Mouse (Mus musculus) erythroblast, embryonic 14.5 days (primary cell): ENCODE measurements around the gene Rprd1b.

Experiments
- GATA1 ChIP-seq: IDR thresholded peaks from 2 replicates; pipeline ENCODE4 v1.6.1; 2012; ENCODE audit warnings: low read length, inconsistent platforms, mixed read lengths
- TAL1 ChIP-seq: IDR thresholded peaks from 3 replicates; pipeline ENCODE4 v1.6.1; 2012; ENCODE audit warnings: low read length, inconsistent platforms, mixed read lengths

GRCm38 (mm10) chr2:158146971-158147370, 118.7 kb downstream of the Rprd1b start:
- TF ChIP-seq GATA1: no peak
- TF ChIP-seq TAL1: no peak
